Mouse (Mus musculus) cerebellum, adult 2 months (tissue): ENCODE data around the gene Tmem215. TPM values are rescaled to one million over a fixed set of nuclear protein-coding genes. Genes with fewer than 3 reads are reported as not detected.

Source experiments
- DNase-seq, 2 experiments: peaks; one replicate each; pipeline ENCODE4 v3.0.0; 2021
- H3K27ac ChIP-seq: fragments of 200-500 bp; 2 replicates; pipeline ENCODE4 v1.5.1; 2012; ENCODE audit warnings: low read length, control low read depth, inconsistent platforms; ENCODE audit not compliant: insufficient read depth
- H3K27me3 ChIP-seq: fragments of 200-500 bp; 2 replicates; pipeline ENCODE4 v1.6.1; 2012; ENCODE audit warnings: inconsistent platforms, mild to moderate bottlenecking, low read length, moderate library complexity; ENCODE audit not compliant: control insufficient read depth, insufficient read depth
- H3K4me1 ChIP-seq: fragments of 200-500 bp; 2 replicates; pipeline ENCODE4 v1.6.1; 2011; ENCODE audit warnings: low read length; ENCODE audit not compliant: control insufficient read depth, insufficient read depth
- H3K4me3 ChIP-seq: fragments of 200-500 bp; replicated peaks from 2 replicates; pipeline ENCODE3; 2011; ENCODE audit warnings: mild to moderate bottlenecking, low read depth, low read length, control low read depth; ENCODE audit not compliant: insufficient read depth
- CTCF ChIP-seq: fragments of 200-500 bp; IDR thresholded peaks from 2 replicates; pipeline ENCODE4 v1.5.1; 2011; ENCODE audit warnings: low read depth, mild to moderate bottlenecking, control low read depth, low read length, moderate library complexity, borderline replicate concordance; ENCODE audit not compliant: insufficient read depth
- POLR2A ChIP-seq: fragments of 200-500 bp; IDR thresholded peaks from 2 replicates; pipeline ENCODE4 v1.6.1; 2011; ENCODE audit warnings: low read length, control low read depth, borderline replicate concordance; ENCODE audit not compliant: insufficient read depth
- WGBS: fragments of 180-500 bp; shearing (Covaris S2); methylation state at CpG from one replicate; pipeline ENCODE4 v1.1.7; 2018; 5-methylcytosine and 5-hydroxymethylcytosine counted together
- polyA plus RNA-seq: library from polyadenylated mRNA; depleted of rRNA; stranded (reverse); fragments of >200 nt; gene quantifications from 2 replicates; pipeline ENCODE4 v1.2.3, GENCODE M21; 2012

The Tmem215 gene
- polyA plus RNA-seq, 1 experiment = 1.1 TPM

DNA sequence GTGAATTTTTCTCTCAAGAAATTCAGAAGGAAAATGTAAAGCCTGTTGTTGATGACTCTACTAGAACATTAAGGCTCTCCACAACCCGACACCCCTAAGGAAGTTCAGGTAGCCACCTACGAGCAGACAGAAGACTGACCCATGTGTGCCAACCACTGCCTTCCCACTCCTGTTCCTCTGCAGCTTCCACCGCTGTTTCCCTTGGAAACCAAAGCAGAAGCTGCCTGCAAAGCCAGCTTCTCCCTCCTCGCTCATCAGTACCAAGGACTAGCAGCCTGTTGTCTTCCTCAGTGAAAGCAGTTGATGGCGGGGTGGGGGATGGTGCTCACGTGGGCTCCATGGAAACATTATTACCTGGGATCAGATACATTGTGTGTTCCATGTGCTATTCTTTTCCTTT, 14.6 kb downstream of the Tmem215 start:
- no peak for DNase-seq
- Histone ChIP-seq H3K27ac (no peak overlapping the region), H3K4me3 (no peak overlapping the region), H3K27me3 (no peaks in the 10 kb centered on the region), H3K4me1 (no peaks in the 10 kb centered on the region)
- TF ChIP-seq POLR2A (no peak), CTCF (no peak)
- 59% methylated on average over 6 of the region's 6 CpGs for WGBS

DNA sequence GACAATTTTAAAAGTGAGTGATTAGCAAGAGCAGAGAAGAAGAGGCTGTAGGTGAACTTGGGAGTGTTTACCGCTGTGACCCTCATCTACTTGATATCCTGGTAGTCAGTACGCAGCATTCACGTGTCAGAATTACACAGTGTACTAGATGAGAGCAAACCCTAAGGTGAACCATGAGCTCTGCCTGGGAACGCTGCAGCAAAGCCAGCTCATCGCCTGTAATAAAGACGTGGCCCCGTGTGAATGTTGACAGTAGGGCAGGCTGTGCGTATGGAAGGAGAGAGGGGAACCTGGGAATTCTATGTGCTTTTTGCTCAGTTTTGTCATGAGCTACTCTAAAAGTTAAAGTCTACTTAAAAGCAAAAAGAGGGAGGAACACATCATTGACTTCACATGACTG, 19.8 kb downstream of the Tmem215 start:
- Histone ChIP-seq H3K27ac (no peak overlapping the region), H3K4me1 (no peaks in the 10 kb centered on the region), H3K27me3 (no peaks in the 10 kb centered on the region), H3K4me3 (no peak overlapping the region)
- TF ChIP-seq CTCF (no peak), POLR2A (no peak)
- 89% methylated on average over 8 of the region's 8 CpGs for WGBS
- no peak for DNase-seq

GRCm38 (mm10) chr4:40496354-40496753, 24.4 kb downstream of the Tmem215 start:
- TF ChIP-seq CTCF (no peak), POLR2A (no peak)
- 60% methylated on average over 6 of the region's 6 CpGs for WGBS
- DNase-seq = no peak
- no peaks in the 10 kb centered on the region for H3K27me3 ChIP-seq
- no peak overlapping the region for H3K27ac ChIP-seq
- H3K4me3 ChIP-seq = no peak overlapping the region
- no peaks in the 10 kb centered on the region for H3K4me1 ChIP-seq

- TF ChIP-seq CTCF (no peak), POLR2A (no peak)
- H3K4me1 ChIP-seq = no peaks in the 10 kb centered on the region
- no peaks in the 10 kb centered on the region for H3K27me3 ChIP-seq
- 99% methylated on average over 5 of the region's 5 CpGs for WGBS
- no peak for DNase-seq
- no peak overlapping the region for H3K4me3 ChIP-seq
- no peak overlapping the region for H3K27ac ChIP-seq
These were observed 24.8 kb downstream of the Tmem215 start for GRCm38 (mm10) chr4:40496828-40497227.

DNA sequence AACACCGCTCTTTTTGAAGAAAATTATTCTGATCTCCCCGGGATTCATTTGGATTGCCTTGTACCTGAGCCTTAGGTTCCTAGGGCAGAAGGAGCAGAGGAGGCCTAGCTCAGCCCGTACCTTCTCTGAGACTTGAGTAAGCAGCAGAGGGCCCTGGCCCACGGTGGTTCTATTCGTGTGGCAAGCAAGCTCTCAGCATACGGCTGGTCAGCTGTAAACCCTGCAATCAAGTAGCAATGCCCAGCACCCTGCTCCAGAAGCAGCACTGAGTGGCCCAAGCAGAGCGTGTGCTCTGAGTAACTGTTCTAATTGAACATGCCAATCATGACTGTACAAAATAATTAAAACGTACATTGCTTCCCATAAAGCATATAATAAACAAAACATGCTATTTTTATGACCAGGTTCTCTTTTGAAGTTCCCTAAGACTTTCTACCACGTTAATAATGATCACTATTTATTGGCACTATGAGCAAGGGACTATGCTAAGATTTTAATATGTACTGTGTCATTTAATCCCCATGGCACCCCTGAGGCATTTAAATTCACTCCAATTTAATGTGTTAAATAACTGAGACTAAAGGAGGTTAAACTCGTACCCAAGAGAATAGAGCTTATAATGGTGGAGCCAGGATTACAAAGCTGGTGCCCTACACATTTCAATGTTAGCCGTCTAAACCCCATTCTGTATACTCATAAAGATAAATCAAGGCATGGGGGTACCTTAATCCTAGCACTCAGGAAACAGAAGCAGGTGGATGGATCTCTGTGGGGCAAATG, 28.0 kb downstream of the Tmem215 start:
- no peak for TF ChIP-seq POLR2A
- no peak for TF ChIP-seq CTCF
- 82% methylated on average over 11 of the region's 11 CpGs for WGBS
- H3K27me3 ChIP-seq = no peaks in the 10 kb centered on the region
- H3K4me3 ChIP-seq = no peak overlapping the region
- H3K27ac ChIP-seq = no peak overlapping the region
- no peaks in the 10 kb centered on the region for H3K4me1 ChIP-seq
- no peak for DNase-seq

GRCm38 (mm10) chr4:40502459-40502858, 30.5 kb downstream of the Tmem215 start:
- TF ChIP-seq CTCF (no peak), POLR2A (no peak)
- H3K27me3 ChIP-seq = no peaks in the 10 kb centered on the region
- no peak overlapping the region for H3K4me3 ChIP-seq
- WGBS = 87% methylated on average over 3 of the region's 3 CpGs
- no peaks in the 10 kb centered on the region for H3K4me1 ChIP-seq
- no peak for DNase-seq
- H3K27ac ChIP-seq = no peak overlapping the region

- H3K27me3 ChIP-seq = no peaks in the 10 kb centered on the region
- no peaks in the 10 kb centered on the region for H3K4me1 ChIP-seq
- H3K27ac ChIP-seq = no peak overlapping the region
- no peak overlapping the region for H3K4me3 ChIP-seq
- DNase-seq = no peak
- WGBS = 5% methylated on average over 16 of the region's 16 CpGs
- TF ChIP-seq POLR2A (no peak), CTCF (no peak)
These were observed 37.6 kb downstream of the Tmem215 start for GRCm38 (mm10) chr4:40509534-40509933.

GRCm38 (mm10) chr4:40513235-40513634, 41.3 kb downstream of the Tmem215 start:
- H3K4me3 ChIP-seq = no peak overlapping the region
- WGBS = 85% methylated on average over 2 of the region's 2 CpGs
- DNase-seq = no peak
- no peaks in the 10 kb centered on the region for H3K4me1 ChIP-seq
- no peak for TF ChIP-seq POLR2A
- no peak for TF ChIP-seq CTCF
- no peaks in the 10 kb centered on the region for H3K27me3 ChIP-seq
- no peak overlapping the region for H3K27ac ChIP-seq
